Mouse (Mus musculus) monocyte, adult 59 days (primary cell): ENCODE measurements around the gene Ramp2. TPM values are rescaled to one million over a fixed set of nuclear protein-coding genes. Genes with fewer than 3 reads are reported as not detected.

Experiments used
- total RNA-seq, 2 experiments: library from RNA; stranded (reverse); gene quantifications; one replicate each; pipeline ENCODE4 v1.2.4; 2023

Ramp2 gene
- not detected for total RNA-seq

GRCm38 (mm10) chr11:101245855-101246701, at the start of gene Ramp2:
Ramp2 (plus strand) TSS chr11:101246028.

DNA sequence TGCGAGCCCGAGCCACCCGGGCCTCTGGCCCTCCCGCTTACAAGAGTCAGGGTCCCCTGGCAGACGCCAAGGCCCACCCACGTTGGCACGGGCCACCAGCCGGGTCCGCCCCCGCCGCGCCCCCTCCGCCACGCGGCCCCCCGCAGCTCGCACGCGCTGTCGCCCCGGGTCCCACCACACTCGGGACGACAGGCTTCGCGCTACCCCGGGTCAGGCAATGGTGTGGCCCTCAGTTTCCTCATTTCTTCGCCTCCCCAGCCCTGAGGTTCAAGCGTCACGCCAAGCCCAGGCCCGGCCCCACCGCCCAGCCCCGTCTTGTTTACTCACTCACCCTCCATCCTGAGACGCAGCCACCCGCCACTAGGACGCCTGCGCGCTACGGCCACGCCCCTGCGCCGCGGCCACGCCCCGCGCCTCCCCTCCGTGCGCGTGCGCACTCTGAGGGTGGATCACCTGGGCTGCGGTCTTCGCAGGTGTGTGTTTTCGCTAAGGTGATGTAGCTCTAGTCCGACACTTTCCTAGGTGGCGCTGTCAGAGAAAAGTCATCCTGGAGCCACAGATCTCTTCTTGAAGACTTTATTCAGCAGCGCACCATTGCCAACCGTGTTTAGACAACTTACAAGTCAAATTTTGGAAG, 19.6 kb upstream of the Ramp2 start, which contains the start of gene Ezh1:
Gene Ezh1 (minus strand): TSS at position 399 of the 637 bp plus-strand sequence.

GRCm38 (mm10) chr11:101253613-101254389, 8.0 kb downstream of the Ramp2 start, which contains the start of gene Vps25:
Vps25 (plus strand) TSS chr11:101253707.

DNA sequence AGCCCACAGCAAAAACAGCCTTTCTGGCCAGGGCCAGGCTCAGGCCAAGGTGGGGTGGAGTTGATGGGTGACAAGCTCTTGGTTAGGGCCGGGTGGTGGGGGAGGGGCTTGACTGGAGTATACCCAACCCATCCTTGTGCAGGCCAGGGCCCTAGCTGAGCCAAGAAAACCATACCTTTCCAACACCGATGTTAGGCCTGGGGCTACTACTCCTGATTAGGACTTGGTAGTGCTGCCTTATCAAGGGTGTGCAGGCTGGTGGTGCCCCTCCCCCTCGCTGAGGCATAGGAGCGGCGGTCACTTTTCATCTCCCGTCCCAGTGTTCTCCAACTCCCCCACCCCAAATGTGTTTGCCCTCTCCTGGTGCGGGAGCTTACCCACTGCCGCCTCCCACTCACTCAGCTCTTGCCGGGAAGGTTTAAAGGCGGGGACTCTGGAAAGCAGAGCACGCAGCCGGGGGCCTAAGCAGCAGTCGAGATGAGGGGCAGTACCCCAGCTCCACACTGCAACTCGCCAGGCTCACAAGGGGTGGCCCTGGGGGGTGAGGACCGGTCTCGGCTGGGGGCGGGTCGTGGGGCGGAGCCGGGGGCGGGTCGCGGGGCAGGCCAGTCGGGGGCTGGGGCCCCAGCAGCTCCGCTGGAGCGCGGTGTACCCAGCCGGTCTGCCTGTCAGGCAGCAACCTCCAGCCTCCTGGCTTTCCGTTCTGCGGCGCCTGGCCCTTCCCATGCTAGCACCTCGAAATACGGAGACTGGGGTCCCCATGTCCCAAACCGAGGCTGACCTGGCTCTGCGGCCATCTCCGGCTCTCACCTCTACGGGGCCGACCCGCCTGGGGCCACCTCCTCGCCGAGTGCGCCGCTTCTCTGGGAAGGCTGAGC, 14.4 kb downstream of the Ramp2 start, which contains the start of gene Wnk4:
Gene Wnk4 (plus strand): TSS at position 620 of the 878 bp plus-strand sequence.

DNA sequence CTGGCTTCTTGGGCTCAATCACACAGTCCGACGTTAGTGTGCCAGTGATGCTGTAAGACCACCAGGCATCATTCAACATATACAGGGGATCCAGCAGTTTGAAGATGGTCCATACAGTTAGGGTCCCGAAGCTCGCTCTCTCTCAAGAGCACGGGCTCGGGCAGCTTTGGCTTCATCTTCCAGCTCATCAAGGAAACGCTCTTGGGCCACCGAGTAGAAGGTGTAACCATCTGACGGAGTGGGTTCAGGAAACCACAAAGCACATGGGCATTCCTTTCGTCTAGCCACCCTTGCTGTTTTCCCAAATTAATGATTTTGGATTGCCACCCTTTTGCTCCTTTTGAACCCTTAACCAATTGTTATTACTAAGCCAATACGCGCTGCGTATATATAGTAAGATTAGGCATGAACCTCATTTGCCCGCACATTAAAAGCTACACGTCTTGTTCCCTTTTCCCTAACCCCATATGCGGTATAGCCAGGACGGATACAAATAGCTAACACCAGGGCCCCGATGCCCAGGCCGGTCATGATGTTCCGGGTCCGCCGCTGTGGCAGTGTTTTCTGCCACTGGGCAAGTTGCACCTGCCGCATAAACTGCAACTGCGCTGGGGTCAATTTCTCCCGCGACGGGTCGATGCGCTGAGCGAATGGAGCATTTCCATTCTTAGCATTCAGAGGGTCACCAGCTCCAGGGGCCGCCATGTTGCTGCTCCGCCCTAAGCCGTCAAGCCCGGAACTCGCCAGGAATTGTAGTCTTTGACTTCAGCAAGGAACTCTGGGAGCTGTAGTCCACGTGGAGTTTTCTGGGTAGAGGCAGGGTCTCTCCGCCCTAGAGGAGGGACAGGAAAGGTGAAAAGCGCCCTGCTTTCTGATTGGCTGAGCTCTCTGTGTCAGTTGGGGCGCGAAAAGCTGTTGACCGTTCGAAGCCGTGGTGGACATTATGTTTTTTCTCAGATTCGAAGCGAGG, 32.7 kb downstream of the Ramp2 start, which contains the start of the genes Cntd1 and Coa3:
Gene Cntd1 (plus strand): TSS at position 790 of the 970 bp plus-strand sequence.
Gene Coa3 (minus strand): TSS at position 892 of the 970 bp plus-strand sequence.

DNA sequence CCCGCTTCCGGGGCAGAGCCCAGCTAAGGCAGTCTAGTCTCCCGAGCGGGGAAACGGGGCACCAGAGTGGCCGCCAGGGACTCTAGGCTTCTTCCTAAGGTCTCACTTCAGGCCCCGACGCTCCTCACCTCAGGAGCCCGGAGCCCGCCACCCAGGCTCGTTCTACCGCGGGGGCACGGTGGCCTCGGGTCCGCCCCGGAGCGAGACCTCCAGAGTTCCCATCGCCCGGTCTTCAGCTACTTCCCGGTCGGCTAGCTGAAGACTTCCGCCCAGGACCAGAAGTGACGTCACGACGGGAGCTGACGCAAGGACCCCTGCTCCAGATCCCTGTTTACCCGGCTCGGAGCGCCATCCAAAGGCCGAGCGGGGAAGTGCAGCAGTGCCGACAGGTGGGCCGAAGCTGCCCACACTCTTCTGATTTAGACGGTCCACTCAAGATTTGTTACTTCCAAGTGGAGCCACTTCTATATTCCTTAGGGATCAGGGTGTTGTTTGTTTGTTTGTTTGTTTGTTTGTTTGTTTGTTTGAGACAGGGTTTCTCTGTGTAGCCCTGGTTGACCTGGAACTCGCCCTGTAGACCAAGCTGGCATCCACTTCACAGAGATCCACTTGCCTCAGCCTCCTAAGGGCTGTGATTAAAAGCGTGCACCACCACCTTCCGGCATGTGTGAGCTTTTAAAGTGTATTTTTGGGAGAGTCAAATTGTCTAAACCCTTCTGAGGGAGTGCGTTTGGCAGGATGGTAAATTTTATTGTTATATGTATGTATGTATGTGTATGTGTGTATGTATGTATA, 56.4 kb downstream of the Ramp2 start, which contains the start of gene Becn1:
Gene Becn1 (minus strand): TSS at position 283 of the 795 bp plus-strand sequence.

Other genes starting within 250 kb of the Ramp2 start
- gene Atp6v0a1, start 236.6 kb upstream of the Ramp2 start, total RNA-seq, result 10 to 100 TPM; 42.5 to 47.7 TPM
- 10 to 100 TPM; 17.1 to 18.2 TPM for gene Naglu, start 176.0 kb upstream of the Ramp2 start, total RNA-seq
- gene Hsd17b1, start 167.6 kb upstream of the Ramp2 start, total RNA-seq, result under 1 TPM; 0.52 to 0.60 TPM
- 10 to 100 TPM; 11.9 to 13.8 TPM for gene Coasy, start 163.5 kb upstream of the Ramp2 start, total RNA-seq
- 10 to 100 TPM; 32.7 to 34.7 TPM for gene Mlx, start 158.8 kb upstream of the Ramp2 start, total RNA-seq
- under 1 TPM; 0.52 to 0.71 TPM for gene Psmc3ip, start 150.6 kb upstream of the Ramp2 start, total RNA-seq
- 10 to 100 TPM; 45.1 to 49.4 TPM for gene Retreg3, start 126.1 kb upstream of the Ramp2 start, total RNA-seq
- gene Tubg1, start 126.1 kb upstream of the Ramp2 start, total RNA-seq, result 1 to 10 TPM; 7.3 to 9.3 TPM
- under 1 TPM; 0.61 to 0.76 TPM for gene Tubg2, start 90.1 kb upstream of the Ramp2 start, total RNA-seq
- gene Cntnap1, start 75.5 kb upstream of the Ramp2 start, total RNA-seq, result 1 to 10 TPM; 1.2 to 1.8 TPM
- 1 to 10 TPM; 8.2 to 9.4 TPM for gene Plekhh3, start 74.7 kb upstream of the Ramp2 start, total RNA-seq
- 1 to 10 TPM in 1 of 2 experiments, not detected in 1; 1.0 TPM for gene Ccr10, start 70.6 kb upstream of the Ramp2 start, total RNA-seq
- gene Ezh1, start 19.6 kb upstream of the Ramp2 start, total RNA-seq, result 10 to 100 TPM; 55.4 to 58.7 TPM
- gene Vps25, start 7.7 kb downstream of the Ramp2 start, total RNA-seq, result 10 to 100 TPM; 61.8 to 65.1 TPM
- gene Wnk4, start 14.5 kb downstream of the Ramp2 start, total RNA-seq, result under 1 TPM in 1 of 2 experiments, not detected in 1; 0.21 TPM
- not detected for gene Cntd1, start 33.0 kb downstream of the Ramp2 start, total RNA-seq
- 10 to 100 TPM; 37.7 to 38.0 TPM for gene Coa3, start 33.1 kb downstream of the Ramp2 start, total RNA-seq
- gene Becn1, start 56.3 kb downstream of the Ramp2 start, total RNA-seq, result 100 to 1,000 TPM; 158 to 172 TPM
- gene Psme3, start 70.2 kb downstream of the Ramp2 start, total RNA-seq, result 10 to 100 TPM; 74.0 to 80.6 TPM
- 1 to 10 TPM; 3.5 to 4.1 TPM for gene Aoc2, start 79.0 kb downstream of the Ramp2 start, total RNA-seq
- not detected for gene Aoc3, start 84.6 kb downstream of the Ramp2 start, total RNA-seq
- not detected for gene G6pc, start 121.5 kb downstream of the Ramp2 start, total RNA-seq
- gene Aarsd1, start 171.6 kb downstream of the Ramp2 start, total RNA-seq, result 10 to 100 TPM in 1 of 2 experiments, 1 to 10 TPM in 1; 9.5 to 13.1 TPM
- gene Gm27029, start 178.8 kb downstream of the Ramp2 start, total RNA-seq, result under 1 TPM in 1 of 2 experiments, not detected in 1; 0.66 TPM
- gene Rundc1, start 179.1 kb downstream of the Ramp2 start, total RNA-seq, result 10 to 100 TPM; 12.3 to 12.9 TPM
- gene Ptges3l, start 179.3 kb downstream of the Ramp2 start, total RNA-seq, result under 1 TPM; 0.36 to 0.73 TPM
- 100 to 1,000 TPM in 1 of 2 experiments, 10 to 100 TPM in 1; 49.3 to 126 TPM for gene Rpl27, start 196.3 kb downstream of the Ramp2 start, total RNA-seq
- gene Ifi35, start 202.4 kb downstream of the Ramp2 start, total RNA-seq, result 10 to 100 TPM; 53.4 to 61.1 TPM
- 1 to 10 TPM in 1 of 2 experiments, under 1 TPM in 1; 0.94 to 1.6 TPM for gene Rnd2, start 219.0 kb downstream of the Ramp2 start, total RNA-seq
- 10 to 100 TPM; 31.7 to 40.3 TPM for gene Vat1, start 220.2 kb downstream of the Ramp2 start, total RNA-seq